Mouse (Mus musculus): ENCODE data around the gene Numb. TPM values are rescaled to one million over a fixed set of nuclear protein-coding genes. Genes with fewer than 3 reads are reported as not detected.
"Not testable (repeated sequence)": the region's sequence is repeated elsewhere in the genome, so short reads cannot be mapped to it uniquely, and the experiment has no call there.

Numb gene
- polyA plus RNA-seq, 1 experiment from 2014 or later, result 41.3 TPM

GRCm38 (mm10) chr12:83940031-83940430 is 18.3 kb upstream of the Numb start:
- 70% methylated on average over 4 of the region's 4 CpGs for WGBS

GRCm38 (mm10) chr12:83939332-83939731 is 17.6 kb upstream of the Numb start:
- Histone ChIP-seq H3K27me3 (no peaks in the 10 kb centered on the region), H3K9ac (no peak overlapping the region), H3K4me2 (no peak overlapping the region), H3K9me3 (replicated peaks) (no peaks in the 10 kb centered on the region), H3K27ac (no peak overlapping the region), H3K36me3 (no peaks in the 10 kb centered on the region), H3K4me3 (replicated peaks) (no peak overlapping the region), H3K4me1 (no peaks in the 10 kb centered on the region)
- no peak for ATAC-seq (replicated peaks; ENCODE audit: low FRiP score)
- WGBS, result 87% methylated on average over 2 of the region's 2 CpGs

More at GRCm38 (mm10) chr12:83940031-83940430, 18.3 kb upstream of the Numb start:
- Histone ChIP-seq H3K27ac (no peak overlapping the region), H3K9me3 (replicated peaks) (no peaks in the 10 kb centered on the region), H3K9ac (no peak overlapping the region), H3K36me3 (no peaks in the 10 kb centered on the region), H3K4me3 (replicated peaks) (no peak overlapping the region), H3K27me3 (no peaks in the 10 kb centered on the region), H3K4me1 (no peaks in the 10 kb centered on the region), H3K4me2 (no peak overlapping the region)
- ATAC-seq (replicated peaks; ENCODE audit: low FRiP score), result no peak

- H3K27ac ChIP-seq; H3K4me1 ChIP-seq; H3K27me3 ChIP-seq; H3K36me3 ChIP-seq; ATAC-seq (replicated peaks; ENCODE audit: low FRiP score); H3K9ac ChIP-seq; H3K4me2 ChIP-seq; H3K4me3 ChIP-seq (replicated peaks); H3K9me3 ChIP-seq (replicated peaks): not testable (repeated sequence)
- 45% methylated on average over 1 of the region's 1 CpGs for WGBS
Measured at GRCm38 (mm10) chr12:83938592-83938991, 16.9 kb upstream of the Numb start.

- no peak overlapping the region for H3K27ac ChIP-seq
- no peaks in the 10 kb centered on the region for H3K4me1 ChIP-seq
- no peaks in the 10 kb centered on the region for H3K9me3 ChIP-seq (replicated peaks)
- 67% methylated on average over 10 of the region's 10 CpGs for WGBS
- no peak overlapping the region for H3K9ac ChIP-seq
- H3K4me3 ChIP-seq (replicated peaks), result no peak overlapping the region
- no peaks in the 10 kb centered on the region for H3K36me3 ChIP-seq
- no peak for ATAC-seq (replicated peaks; ENCODE audit: low FRiP score)
- no peaks in the 10 kb centered on the region for H3K27me3 ChIP-seq
- H3K4me2 ChIP-seq, result no peak overlapping the region
Measured at GRCm38 (mm10) chr12:83937600-83937999, 15.9 kb upstream of the Numb start.

GRCm38 (mm10) chr12:83929186-83929804 is 7.6 kb upstream of the Numb start:
- no peak for ATAC-seq (replicated peaks; ENCODE audit: low FRiP score)
- no peak overlapping the region for H3K4me3 ChIP-seq (replicated peaks)
- no peak overlapping the region for H3K4me2 ChIP-seq
- H3K27me3 ChIP-seq, result no peaks in the 10 kb centered on the region
- peaks cover 12% of the 10 kb centered on the region for H3K4me1 ChIP-seq
- no peaks in the 10 kb centered on the region for H3K9me3 ChIP-seq (replicated peaks)
- H3K9ac ChIP-seq, result no peak overlapping the region
- no peaks in the 10 kb centered on the region for H3K36me3 ChIP-seq
- H3K27ac ChIP-seq, result 0 out of 2 replicates have a peak overlapping the region, but pooled peaks have one; percentile 57
- 46% methylated on average over 2 of the region's 2 CpGs for WGBS

- Histone ChIP-seq H3K27me3 (no peaks in the 10 kb centered on the region), H3K9me3 (replicated peaks) (no peaks in the 10 kb centered on the region), H3K4me3 (replicated peaks) (no peak overlapping the region), H3K4me1 (peaks cover 25% of the 10 kb centered on the region), H3K27ac (no peak overlapping the region), H3K36me3 (no peaks in the 10 kb centered on the region), H3K4me2 (no peak overlapping the region), H3K9ac (no peak overlapping the region)
- WGBS, result 68% methylated on average over 4 of the region's 4 CpGs
- ATAC-seq (replicated peaks; ENCODE audit: low FRiP score), result no peak
Measured at GRCm38 (mm10) chr12:83927747-83928146, 6.0 kb upstream of the Numb start.

- Histone ChIP-seq H3K4me1 (peaks cover 28% of the 10 kb centered on the region), H3K4me3 (replicated peaks) (no peak overlapping the region), H3K27ac (peak overlapping the region; percentile 51; the same call in 1 of the 2 replicates), H3K9ac (no peak overlapping the region), H3K9me3 (replicated peaks) (no peaks in the 10 kb centered on the region), H3K27me3 (no peaks in the 10 kb centered on the region), H3K36me3 (no peaks in the 10 kb centered on the region), H3K4me2 (no peak overlapping the region)
- no peak for ATAC-seq (replicated peaks; ENCODE audit: low FRiP score)
- 69% methylated on average over 2 of the region's 2 CpGs for WGBS
Measured at GRCm38 (mm10) chr12:83926061-83926460, 4.3 kb upstream of the Numb start.

- ATAC-seq (replicated peaks; ENCODE audit: low FRiP score), result no peak
- Histone ChIP-seq H3K4me3 (replicated peaks) (no peak overlapping the region), H3K27me3 (no peaks in the 10 kb centered on the region), H3K4me2 (0 out of 2 replicates have a peak overlapping the region, but pooled peaks have one; percentile 3), H3K27ac (peak overlapping the region; percentile 59), H3K9ac (no peak overlapping the region), H3K4me1 (peaks cover 33% of the 10 kb centered on the region), H3K36me3 (no peaks in the 10 kb centered on the region), H3K9me3 (replicated peaks) (no peaks in the 10 kb centered on the region)
- WGBS, result 60% methylated on average over 7 of the region's 7 CpGs
Measured at GRCm38 (mm10) chr12:83925160-83925703, 3.5 kb upstream of the Numb start.

GRCm38 (mm10) chr12:83924332-83924731 is 2.6 kb upstream of the Numb start:
- Histone ChIP-seq H3K4me3 (replicated peaks) (no peak overlapping the region), H3K36me3 (no peaks in the 10 kb centered on the region), H3K27ac (peak overlapping the region; percentile 54; the same call in 1 of the 2 replicates), H3K9ac (no peak overlapping the region), H3K27me3 (no peaks in the 10 kb centered on the region), H3K4me1 (peaks cover 36% of the 10 kb centered on the region), H3K4me2 (no peak overlapping the region), H3K9me3 (replicated peaks) (no peaks in the 10 kb centered on the region)
- no peak for ATAC-seq (replicated peaks; ENCODE audit: low FRiP score)
- WGBS, result 71% methylated on average over 3 of the region's 3 CpGs

- no peak for ATAC-seq (replicated peaks; ENCODE audit: low FRiP score)
- H3K27me3 ChIP-seq, result no peaks in the 10 kb centered on the region
- H3K36me3 ChIP-seq, result no peaks in the 10 kb centered on the region
- H3K4me2 ChIP-seq, result no peak overlapping the region; the same call in 1 of the 2 replicates
- H3K4me1 ChIP-seq, result peaks cover 40% of the 10 kb centered on the region
- no peak overlapping the region for H3K9ac ChIP-seq
- 86% methylated on average over 1 of the region's 1 CpGs for WGBS
- no peak overlapping the region for H3K27ac ChIP-seq
- H3K9me3 ChIP-seq (replicated peaks), result no peaks in the 10 kb centered on the region
- H3K4me3 ChIP-seq (replicated peaks), result no peak overlapping the region
Measured at GRCm38 (mm10) chr12:83923486-83923859, 1.7 kb upstream of the Numb start.

GRCm38 (mm10) chr12:83922724-83923485 is 1.2 kb upstream of the Numb start:
- H3K4me2 ChIP-seq, result peak overlapping the region; percentile 63
- ATAC-seq (replicated peaks; ENCODE audit: low FRiP score), result no peak
- H3K9ac ChIP-seq, result peak overlapping the region; percentile 62
- no peaks in the 10 kb centered on the region for H3K9me3 ChIP-seq (replicated peaks)
- H3K27ac ChIP-seq, result peak overlapping the region; percentile 91
- H3K36me3 ChIP-seq, result no peaks in the 10 kb centered on the region
- peaks cover 40% of the 10 kb centered on the region for H3K4me1 ChIP-seq
- H3K4me3 ChIP-seq (replicated peaks), result peak overlapping the region; percentile 87
- no peaks in the 10 kb centered on the region for H3K27me3 ChIP-seq
- WGBS, result 31% methylated on average over 8 of the region's 8 CpGs

- peak overlapping the region; percentile 87 for H3K4me3 ChIP-seq (replicated peaks)
- no peaks in the 10 kb centered on the region for H3K27me3 ChIP-seq
- H3K9ac ChIP-seq, result peak overlapping the region; percentile 90
- peak overlapping the region; percentile 76 for H3K4me2 ChIP-seq
- WGBS, result 1% methylated on average over 31 of the region's 31 CpGs
- no peaks in the 10 kb centered on the region for H3K9me3 ChIP-seq (replicated peaks)
- H3K36me3 ChIP-seq, result no peaks in the 10 kb centered on the region
- peak overlapping the region; percentile 96 for H3K27ac ChIP-seq
- peaks cover 43% of the 10 kb centered on the region for H3K4me1 ChIP-seq
- ATAC-seq (replicated peaks; ENCODE audit: low FRiP score), result no peak; the same call in 1 of the 2 replicates
Measured at GRCm38 (mm10) chr12:83920721-83921441, 853 bp downstream of the Numb start.

Data from kidney, embryonic 15.5 days (tissue).